Mouse (Mus musculus): Measurements from ENCODE around the gene Prkar1b.

GRCm38 (mm10) chr5:139138926-139139472 lies 10.8 kb downstream of the Prkar1b start:
- no peak for TF ChIP-seq TCF12 (IDR thresholded peaks at IDR 0.05; ENCODE audit: insufficient read depth, poor library complexity, severe bottlenecking)
- TF ChIP-seq POLR2A (IDR thresholded peaks at IDR 0.05; ENCODE audit: insufficient read length, low read depth) = no peak
- TF ChIP-seq USF1 (IDR thresholded peaks at IDR 0.05; ENCODE audit: low read depth) = no peak
- TF ChIP-seq POLR2AphosphoS2 (IDR thresholded peaks at IDR 0.05; ENCODE audit: insufficient read length, low read depth) = no peak
- no peak for TF ChIP-seq REST (IDR thresholded peaks at IDR 0.05; ENCODE audit: insufficient read depth, insufficient read length)
- no peak for TF ChIP-seq CEBPB (IDR thresholded peaks at IDR 0.05; ENCODE audit: insufficient read depth, poor library complexity, severe bottlenecking)
- TF ChIP-seq MYOG (IDR thresholded peaks at IDR 0.05; ENCODE audit: control insufficient read depth in 1 of 3, insufficient read depth in 1 of 3, insufficient read length in 2 of 3, low read depth in 2 of 3) = no peak
- no peak for TF ChIP-seq TCF3 (IDR thresholded peaks at IDR 0.05; ENCODE audit: insufficient read length, low read depth)
